Comparison of ENCODE assay signal across 22 mouse cellular contexts in the genomic region with DNA sequence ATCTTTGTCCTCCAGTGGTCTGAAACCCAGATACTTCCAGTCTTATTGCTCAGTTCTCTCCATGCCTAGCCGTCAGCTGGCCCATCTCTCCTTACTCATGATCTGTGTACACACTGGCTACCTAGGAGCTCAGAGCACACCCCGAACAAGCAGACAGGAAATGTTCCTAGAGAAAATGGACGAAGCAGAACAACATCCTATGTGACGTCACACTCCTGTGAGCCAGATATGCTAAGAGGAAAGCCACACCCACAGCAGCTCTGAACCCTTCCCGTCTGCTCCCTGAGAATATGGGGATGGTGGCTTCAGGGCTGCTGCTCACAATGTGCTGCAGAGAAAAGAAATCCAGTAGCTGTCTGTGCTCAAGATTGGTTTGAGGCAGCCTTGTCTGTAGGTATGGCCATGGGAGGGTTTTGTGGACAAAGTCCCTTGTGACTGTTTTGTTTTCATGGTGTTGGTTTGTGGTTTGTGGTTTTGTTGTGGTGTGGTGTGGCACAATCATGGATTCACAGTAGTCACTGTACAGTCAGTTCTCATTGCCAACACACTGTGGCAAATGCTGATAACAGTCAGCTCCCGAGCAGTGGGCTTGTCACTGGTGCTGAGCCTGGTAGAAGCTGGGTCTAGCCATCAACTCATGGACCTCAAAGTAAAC. TPM values are rescaled to one million over a fixed set of nuclear protein-coding genes. Genes with fewer than 3 reads are reported as not detected.
DNase-seq lines count a peak whose midpoint lies in the region; ATAC-seq and TF ChIP-seq lines count a peak whose summit lies in the region.
"Had no signal": no experiment of that assay in that cellular context is flagged by ENCODE, and none has a peak within 500 bp of the region (broad histone marks: within the 10 kb centered on the region; RNA-seq: fewer than 3 reads in every experiment).

No protein-coding gene starts in this region.

- TF ChIP-seq CTCF in lung, adult 2 months (IDR thresholded peaks at IDR 0.05; ENCODE audit: insufficient read depth, low read length) = no peak
- TF ChIP-seq CTCF in stomach, postnatal 0 days (IDR thresholded peaks at IDR 0.05; ENCODE audit: low read depth) = no peak
- no peak for TF ChIP-seq CTCF in midbrain, postnatal 0 days (IDR thresholded peaks at IDR 0.05)

- peak; percentile 81 for ATAC-seq in granulocyte monocyte progenitor cell, adult 5-6 weeks (replicated peaks; ENCODE audit: poor library complexity, severe bottlenecking)
- peak; percentile 75 for ATAC-seq in stomach, postnatal 0 days (ENCODE audit: low FRiP score, low TSS enrichment)
- ATAC-seq in midbrain, postnatal 0 days (ENCODE audit: low FRiP score) = no peak
- ATAC-seq: forebrain, embryonic 15.5 days; hindbrain, embryonic 16.5 days; midbrain, embryonic 16.5 days had no signal

- H3K36me3 ChIP-seq in stomach, postnatal 0 days (ENCODE audit: control insufficient read depth, insufficient read depth, low read length) = no peaks in the 10 kb centered on the region
- H3K36me3 ChIP-seq in midbrain, postnatal 0 days (ENCODE audit: insufficient read depth, low read length) = no peaks in the 10 kb centered on the region
- H3K36me3 ChIP-seq: embryonic facial prominence, embryonic 12.5 days; forebrain, embryonic 15.5 days; heart, embryonic 13.5 days; limb, embryonic 12.5 days; stomach, embryonic 15.5 days had no signal

- DNase-seq in heart, adult 11 months = peak; percentile 88
- no peak for DNase-seq in heart, postnatal 4 days
- DNase-seq in lung, postnatal 36 days = peak; percentile 13
- DNase-seq in lung, adult 2 months = no peak
- peak; percentile 18 for DNase-seq in stomach, postnatal 0 days (ENCODE audit: low spot score)
- DNase-seq in midbrain, postnatal 0 days (ENCODE audit: low spot score) = no peak
- DNase-seq in retina, postnatal 1 day = no peak
- DNase-seq: B cell, adult 2 months; cerebellum, adult 8-10 months; heart, postnatal 36 days; kidney, adult 2 months; kidney, postnatal 10 days; thymus, postnatal 14 days had no signal

- no peak overlapping the region for H3K9ac ChIP-seq in stomach, postnatal 0 days (ENCODE audit: low read length)
- H3K9ac ChIP-seq in midbrain, postnatal 0 days (replicated peaks; ENCODE audit: low read length, poor library complexity, severe bottlenecking) = no peak overlapping the region
- H3K9ac ChIP-seq: embryonic facial prominence, embryonic 12.5 days; forebrain, embryonic 15.5 days; heart, embryonic 13.5 days; limb, embryonic 12.5 days; stomach, embryonic 15.5 days had no signal

- no peak for TF ChIP-seq EP300 in stomach, postnatal 0 days (optimal IDR thresholded peaks at IDR 0.05)

- 34% methylated on average over 6 of the region's 6 CpGs for WGBS in lung, adult 2 months
- WGBS in stomach, postnatal 0 days = 38% methylated on average over 6 of the region's 6 CpGs
- WGBS in midbrain, postnatal 0 days = 75% methylated on average over 6 of the region's 6 CpGs

- no peaks in the 10 kb centered on the region for H3K27me3 ChIP-seq in stomach, postnatal 0 days (ENCODE audit: control insufficient read depth, insufficient read depth, low read length)
- no peaks in the 10 kb centered on the region for H3K27me3 ChIP-seq in midbrain, postnatal 0 days (ENCODE audit: insufficient read depth, low read length)
- H3K27me3 ChIP-seq: embryonic facial prominence, embryonic 12.5 days; forebrain, embryonic 15.5 days; heart, embryonic 13.5 days; limb, embryonic 12.5 days; stomach, embryonic 15.5 days had no signal

- no peak for TF ChIP-seq POLR2A in lung, adult 2 months (IDR thresholded peaks at IDR 0.05; ENCODE audit: borderline replicate concordance, extremely low read depth, low read depth, low read length)

- no peak overlapping the region for H3K27ac ChIP-seq in stomach, postnatal 0 days (replicated peaks)
- no peak overlapping the region for H3K27ac ChIP-seq in midbrain, postnatal 0 days (ENCODE audit: low read depth, low read length)
- H3K27ac ChIP-seq: embryonic facial prominence, embryonic 12.5 days; forebrain, embryonic 15.5 days; heart, embryonic 13.5 days; limb, embryonic 12.5 days; stomach, embryonic 15.5 days had no signal

- H3K9me3 ChIP-seq in stomach, postnatal 0 days (ENCODE audit: control insufficient read depth, low read length) = no peaks in the 10 kb centered on the region
- H3K9me3 ChIP-seq in midbrain, postnatal 0 days (ENCODE audit: low read length) = no peaks in the 10 kb centered on the region
- H3K9me3 ChIP-seq: embryonic facial prominence, embryonic 12.5 days; forebrain, embryonic 15.5 days; heart, embryonic 13.5 days; stomach, embryonic 15.5 days had no signal

- no peak overlapping the region for H3K4me2 ChIP-seq in stomach, postnatal 0 days (replicated peaks; ENCODE audit: low read depth)
- no peak overlapping the region for H3K4me2 ChIP-seq in midbrain, postnatal 0 days (ENCODE audit: low read depth, low read length, poor library complexity, severe bottlenecking)
- H3K4me2 ChIP-seq: embryonic facial prominence, embryonic 12.5 days; forebrain, embryonic 15.5 days; heart, embryonic 13.5 days; limb, embryonic 12.5 days; stomach, embryonic 15.5 days had no signal

- 0 out of 2 replicates have a peak, but pooled peaks cover 3% of the 10 kb centered on the region for H3K4me1 ChIP-seq in lung, adult 2 months (ENCODE audit: control insufficient read depth, insufficient read depth, low read length)
- H3K4me1 ChIP-seq in stomach, postnatal 0 days (replicated peaks; ENCODE audit: control insufficient read depth, insufficient read depth) = no peaks in the 10 kb centered on the region
- no peaks in the 10 kb centered on the region for H3K4me1 ChIP-seq in midbrain, postnatal 0 days (ENCODE audit: insufficient read depth, low read length)
- H3K4me1 ChIP-seq: embryonic facial prominence, embryonic 12.5 days; forebrain, embryonic 15.5 days; heart, embryonic 13.5 days; limb, embryonic 12.5 days; stomach, embryonic 15.5 days had no signal

- H3K4me3 ChIP-seq in lung, adult 2 months (replicated peaks; ENCODE audit: extremely low read depth, low read depth, low read length) = no peak overlapping the region
- no peak overlapping the region for H3K4me3 ChIP-seq in stomach, postnatal 0 days (ENCODE audit: low read depth, low read length)
- no peak overlapping the region for H3K4me3 ChIP-seq in midbrain, postnatal 0 days (ENCODE audit: low read depth, low read length)
- H3K4me3 ChIP-seq: embryonic facial prominence, embryonic 12.5 days; erythroblast, embryonic 14.5 days; forebrain, embryonic 15.5 days; heart, embryonic 13.5 days; limb, embryonic 12.5 days; stomach, embryonic 15.5 days had no signal

RNA-seq across cellular contexts. Expression of a gene that starts 57.4 kb away (rescaled TPM):
- total RNA-seq in heart, postnatal 4 days (2021) = 10 to 100 TPM; 53.3 to 54.0 TPM
- 95.3 and 95.8 TPM in 2 replicates for polyA plus RNA-seq in lung, adult 2 months (2012; rRNA removed)
- total RNA-seq in granulocyte monocyte progenitor cell, adult 5-6 weeks (2014; fragmentation: Nextera tagmentation) = 10.4 and 12.1 TPM in 2 replicates
- total RNA-seq in granulocyte monocyte progenitor cell, adult 5-6 weeks (2017) = 32.9 and 34.2 TPM in 2 replicates
- polyA plus RNA-seq in stomach, postnatal 0 days (2015; fragmentation: Nextera tagmentation; extraction: Ambion mirVana) = 62.3 and 67.7 TPM in 2 replicates
- total RNA-seq in midbrain, postnatal 0 days (2014; rRNA removed) = 131 and 164 TPM in 2 replicates
- 90.6 and 97.9 TPM in 2 replicates for polyA plus RNA-seq in midbrain, postnatal 0 days (2015; fragmentation: Nextera tagmentation; extraction: Ambion mirVana)

Comparison
In these comparisons a context has a peak if more than half of its experiments do, and no peak if none do; other contexts are left out.
1. DNase-seq: peak in heart, adult 11 months (single experiment), lung, postnatal 36 days (single experiment) and stomach, postnatal 0 days (single experiment); none in heart, postnatal 4 days (single experiment), lung, adult 2 months (single experiment), midbrain, postnatal 0 days (single experiment) and retina, postnatal 1 day (single experiment).